Mouse (Mus musculus): Measurements from ENCODE around the gene Hoxb6.
A peak's percentile ranks its signal among the peaks of the same experiment; 100 is the strongest.

Hoxb6 gene

DNA sequence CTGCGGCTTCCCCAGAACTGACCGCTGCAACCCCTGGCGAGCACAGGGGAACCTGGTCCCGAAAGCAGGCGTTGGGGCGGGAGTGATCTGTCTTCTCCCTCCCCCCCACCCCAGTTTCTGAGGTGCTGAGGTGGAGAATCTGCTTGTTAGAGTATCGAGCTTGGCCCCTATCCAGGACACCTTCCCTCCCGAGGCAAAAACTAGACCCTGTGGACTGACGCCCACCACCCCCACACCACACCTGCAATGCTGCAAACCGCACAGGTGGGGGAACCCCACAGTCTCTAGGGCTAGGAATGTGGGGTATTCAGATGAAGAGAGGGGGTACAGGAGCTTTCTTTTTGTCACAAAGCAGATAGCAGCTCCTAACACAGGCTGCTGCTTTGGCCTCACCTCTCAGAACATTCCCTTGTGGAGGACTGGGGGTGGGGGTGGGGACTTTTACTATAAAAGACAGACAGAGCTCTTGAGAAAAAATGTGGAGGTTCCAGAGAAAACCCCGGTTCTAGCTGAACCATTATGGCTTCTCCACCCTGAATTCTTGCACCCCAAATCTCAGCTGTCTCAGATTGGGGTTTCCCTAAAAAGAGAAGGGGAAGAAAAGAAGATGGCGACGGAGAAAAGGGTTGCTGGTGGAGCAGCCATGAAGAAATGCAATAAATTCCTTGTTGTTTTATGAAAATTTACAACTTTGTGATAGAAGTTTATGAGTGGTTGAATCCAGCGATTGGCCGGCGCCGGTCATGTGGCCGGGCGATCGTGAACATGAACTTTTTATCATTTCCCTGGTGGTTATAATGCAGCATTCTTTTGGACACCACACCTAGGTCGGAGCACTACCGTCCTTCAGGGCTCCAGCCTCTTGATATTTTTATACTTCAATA is at the start of gene Hoxb6:
Gene Hoxb6 (plus strand): TSS at position 796 of the 884 bp plus-strand sequence.
- peak; percentile 82 to 84 for DNase-seq

DNA sequence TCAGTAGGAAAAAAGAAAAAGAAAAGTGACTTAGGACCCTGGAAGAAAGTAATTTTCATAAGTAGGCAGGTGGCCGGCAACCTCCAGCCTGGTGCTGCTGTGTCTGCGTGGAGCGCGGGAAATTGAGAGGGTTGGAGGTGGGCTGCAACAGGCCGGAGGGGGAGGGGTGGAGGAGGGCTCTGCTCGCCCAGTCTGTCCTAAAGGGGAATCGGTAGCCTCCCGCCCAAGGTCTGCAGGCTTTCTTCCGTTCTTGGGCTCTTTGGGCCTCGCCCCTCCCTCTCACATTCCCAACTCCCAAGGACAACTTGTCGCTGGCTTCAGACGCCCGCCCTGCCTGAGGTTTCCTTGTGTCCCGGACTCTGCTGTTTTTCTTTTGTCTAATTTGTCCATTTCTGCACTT is 41.4 kb upstream of the Hoxb6 start:
- peak; percentile 52 to 79 for DNase-seq

GRCm38 (mm10) chr11:96251480-96252031 is 40.7 kb upstream of the Hoxb6 start:
- peak; percentile 50 to 51 for DNase-seq

DNA sequence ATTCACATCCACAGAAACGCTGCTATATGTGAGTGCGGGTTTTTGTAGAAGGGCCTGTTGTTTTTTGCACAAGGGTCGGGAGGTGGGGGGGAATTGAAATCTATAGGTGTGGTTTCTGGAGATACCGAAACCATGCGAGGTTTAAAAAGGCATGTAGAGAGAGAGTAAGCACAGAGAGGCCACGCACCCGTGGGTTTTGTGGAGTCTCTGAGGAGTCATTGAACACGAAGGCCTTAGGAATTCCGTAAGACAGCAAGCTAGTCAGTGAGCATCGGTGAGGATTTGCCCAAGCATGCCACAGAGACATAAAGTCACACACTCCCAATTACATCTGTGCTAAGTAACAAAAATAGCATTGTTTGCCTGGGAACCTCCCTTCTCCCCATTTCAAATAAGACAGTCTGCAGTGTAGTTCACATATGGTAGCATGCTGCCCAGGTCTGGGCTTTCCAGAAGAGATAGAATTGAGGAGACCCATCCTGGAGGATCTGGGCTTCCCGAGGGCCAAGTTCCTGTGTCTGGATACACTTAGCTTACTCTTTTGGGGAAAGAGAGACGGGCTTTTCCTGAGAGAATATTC is 39.6 kb upstream of the Hoxb6 start:
- DNase-seq, result no peak

DNA sequence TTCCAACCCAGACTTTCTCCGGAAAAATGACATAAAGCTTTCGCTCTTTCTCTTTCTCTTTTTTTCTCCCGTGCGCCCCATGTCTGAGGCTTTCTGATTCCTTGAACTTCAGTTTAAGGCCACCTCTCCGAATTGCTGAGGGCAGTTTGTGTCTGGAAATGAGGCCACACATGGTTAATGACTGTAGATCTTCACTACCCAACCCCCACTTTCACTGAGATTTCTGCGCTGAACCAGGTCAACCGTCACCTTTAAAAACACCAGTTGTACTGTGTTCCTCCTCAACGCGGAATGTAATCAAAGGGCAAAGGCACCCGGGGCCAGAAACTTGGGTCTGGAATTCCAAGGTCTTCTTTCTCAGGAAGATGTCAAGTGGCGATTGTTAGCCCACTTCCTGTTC is 38.1 kb upstream of the Hoxb6 start:
- DNase-seq, result peak; percentile 67 to 91

DNA sequence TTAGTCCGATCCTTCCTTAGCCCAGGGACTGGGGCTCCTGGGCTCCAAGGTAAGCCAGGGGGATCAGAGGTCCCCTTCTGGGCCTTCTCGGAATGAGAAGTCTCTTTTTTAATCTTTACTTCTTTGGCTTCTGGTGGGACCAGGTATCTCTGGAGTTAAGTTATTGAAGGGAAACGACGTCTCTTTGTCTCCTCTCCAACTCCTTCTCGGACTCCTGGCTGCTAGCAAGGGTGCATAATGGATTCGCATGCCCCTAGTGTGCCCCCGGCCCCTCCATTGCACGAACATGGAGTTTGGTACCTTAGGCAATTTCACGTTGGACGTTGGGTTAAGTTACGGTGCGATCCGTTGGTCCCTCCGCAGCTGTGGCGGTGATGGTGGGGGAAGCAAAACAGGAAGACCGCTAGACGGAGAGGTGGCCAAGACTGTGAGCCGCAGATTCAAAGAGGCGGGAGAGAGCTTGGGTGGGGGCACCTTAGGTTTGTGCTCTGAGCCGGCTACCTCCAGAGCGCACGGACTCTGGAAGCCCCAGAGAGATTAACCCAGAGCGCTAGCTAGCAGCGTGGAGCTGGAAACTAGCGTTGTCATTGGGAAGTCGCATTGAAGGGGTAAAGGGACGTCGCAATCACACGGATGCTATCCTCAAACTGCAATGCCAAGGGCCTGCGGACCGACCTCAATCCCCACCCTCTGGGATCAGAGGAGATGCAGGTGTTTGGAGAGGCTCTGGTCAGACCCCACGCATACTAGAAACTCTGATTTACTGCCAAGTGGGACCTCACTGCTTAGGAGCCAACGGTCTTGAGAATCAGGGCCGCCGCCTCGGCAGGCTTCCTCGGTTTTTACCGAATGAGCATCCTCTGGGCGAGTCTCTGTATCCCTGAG is 36.9 kb upstream of the Hoxb6 start:
- peak; percentile 15 to 25 for DNase-seq

GRCm38 (mm10) chr11:96255996-96256445 is 36.3 kb upstream of the Hoxb6 start:
- DNase-seq, result peak; percentile 16 to 28

- no peak for DNase-seq
Observed at GRCm38 (mm10) chr11:96257141-96257540, 35.1 kb upstream of the Hoxb6 start.

- peak; percentile 71 to 87 for DNase-seq
Observed at GRCm38 (mm10) chr11:96259038-96259437, 33.2 kb upstream of the Hoxb6 start.

GRCm38 (mm10) chr11:96259511-96259910 is 32.8 kb upstream of the Hoxb6 start:
- DNase-seq, result no peak

- peak; percentile 32 to 61 for DNase-seq
Observed at GRCm38 (mm10) chr11:96260310-96260970, 31.8 kb upstream of the Hoxb6 start.

DNA sequence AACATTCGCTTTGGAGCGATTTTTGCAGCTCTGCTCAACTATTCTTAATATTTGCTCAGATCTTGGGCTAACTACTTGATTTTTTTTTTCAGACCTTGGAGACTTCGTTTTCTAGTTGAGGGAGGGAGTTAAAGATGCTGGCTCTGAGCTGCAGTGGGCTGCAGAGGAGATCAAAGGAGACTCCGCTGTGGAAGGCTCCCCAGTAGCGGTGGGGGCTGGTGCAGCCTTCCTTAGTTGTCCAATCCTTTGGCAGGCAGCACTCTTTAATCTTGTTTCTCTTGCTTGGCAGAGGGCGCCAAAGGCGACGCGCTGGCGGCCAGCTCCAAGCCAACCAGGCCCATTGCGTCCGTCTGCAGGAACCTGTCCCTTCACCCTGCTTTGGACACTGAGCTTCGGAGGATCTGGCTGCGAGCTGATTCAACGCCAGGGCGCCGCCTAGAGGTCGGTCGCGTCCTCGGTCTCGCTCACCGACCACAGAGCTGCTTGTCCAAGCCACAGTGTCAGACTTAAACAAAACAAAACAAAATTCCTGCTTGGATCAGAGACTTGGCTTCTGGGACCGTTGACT is 30.9 kb upstream of the Hoxb6 start:
- DNase-seq, result peak; percentile 89 to 94

GRCm38 (mm10) chr11:96262262-96262830 is 29.9 kb upstream of the Hoxb6 start:
- peak; percentile 15 to 31 for DNase-seq

DNA sequence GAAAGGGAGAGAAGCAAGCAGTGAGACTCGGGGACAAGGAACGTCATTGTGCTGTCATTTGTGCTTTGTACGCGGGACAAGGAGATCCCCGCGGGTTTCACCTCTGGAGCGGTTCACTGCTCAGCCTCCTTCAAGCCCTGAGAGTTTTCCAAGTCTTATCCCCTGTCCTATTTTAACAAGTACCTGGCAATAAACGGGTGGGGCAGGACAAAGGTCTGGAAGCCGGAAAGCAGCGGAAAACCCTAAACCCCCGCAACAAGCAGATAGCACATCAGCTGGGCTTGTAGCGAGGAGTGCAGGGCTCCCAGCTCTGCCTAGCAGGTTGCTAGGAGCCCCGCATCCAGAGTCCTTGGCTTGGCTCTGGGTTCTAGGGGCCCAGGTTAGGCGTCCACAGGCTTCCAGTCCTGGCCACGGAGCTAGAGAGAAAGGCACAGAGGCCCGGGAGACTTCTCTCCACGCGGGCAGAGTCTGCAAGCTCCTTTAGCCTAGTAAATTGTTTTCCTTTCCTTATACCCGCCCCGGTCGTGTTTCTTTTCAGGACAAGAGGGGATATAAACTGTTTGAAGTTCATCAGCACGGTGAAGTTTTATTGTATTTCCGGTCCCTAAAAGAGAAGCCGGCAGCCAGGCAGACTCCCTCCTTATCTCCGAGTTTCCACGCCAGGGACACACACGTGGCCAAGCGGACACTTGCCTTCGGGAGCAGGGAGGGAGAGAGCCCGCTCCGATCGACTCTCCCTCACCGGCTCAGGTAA is 28.5 kb upstream of the Hoxb6 start:
- DNase-seq, result peak; percentile 2 to 10

DNA sequence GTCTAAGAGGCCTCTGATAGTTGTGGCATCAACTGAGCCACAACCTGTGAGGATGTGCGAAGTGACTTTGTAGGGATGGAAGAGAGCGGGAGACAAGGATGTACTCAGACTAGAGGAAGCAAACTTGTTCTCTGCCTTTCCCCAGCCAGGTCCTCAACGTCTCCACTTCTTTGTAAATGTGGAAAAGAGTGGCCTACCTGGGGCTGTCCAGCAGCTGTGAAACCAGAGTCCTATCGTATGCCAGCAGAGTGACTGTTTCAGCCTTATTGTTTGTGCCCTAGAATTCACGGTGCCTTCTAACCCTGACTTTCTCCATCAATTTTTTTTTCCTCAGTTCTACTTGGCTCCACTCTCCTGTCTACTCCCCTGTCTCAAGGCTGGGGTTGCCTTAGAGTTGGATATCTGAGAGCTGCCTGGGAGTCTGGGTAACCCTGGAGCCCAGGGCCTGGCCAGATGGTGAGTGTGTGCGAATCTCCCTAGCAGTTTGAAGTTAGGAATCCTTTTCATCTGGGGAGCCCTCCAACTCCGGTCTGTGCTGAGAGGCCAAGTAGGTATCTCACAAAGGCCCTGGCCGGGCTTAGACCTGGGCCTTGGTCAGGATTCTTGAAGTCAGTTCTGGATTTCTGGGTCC is 27.8 kb upstream of the Hoxb6 start:
- no peak for DNase-seq

DNA sequence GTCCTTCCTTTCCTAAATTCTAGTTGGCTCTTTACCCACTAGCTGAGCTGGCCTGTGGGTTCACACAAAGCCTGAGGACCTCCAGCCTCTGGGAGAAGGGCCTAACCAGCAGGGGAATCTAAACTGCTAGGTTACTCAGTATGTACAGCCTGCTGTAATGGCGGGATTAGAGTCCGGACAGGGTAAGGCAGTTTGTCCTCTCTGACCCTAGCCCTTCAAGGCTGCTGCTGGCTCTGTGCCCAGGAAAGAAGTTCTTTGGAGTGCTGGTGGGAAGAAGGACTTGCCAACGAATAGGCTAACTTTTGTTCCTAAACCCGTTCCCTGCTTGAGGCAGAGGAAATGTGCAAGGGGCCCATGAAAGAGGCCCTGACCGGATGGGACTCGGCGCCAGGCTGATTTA is 26.3 kb upstream of the Hoxb6 start:
- DNase-seq, result peak; percentile 84 to 92

DNA sequence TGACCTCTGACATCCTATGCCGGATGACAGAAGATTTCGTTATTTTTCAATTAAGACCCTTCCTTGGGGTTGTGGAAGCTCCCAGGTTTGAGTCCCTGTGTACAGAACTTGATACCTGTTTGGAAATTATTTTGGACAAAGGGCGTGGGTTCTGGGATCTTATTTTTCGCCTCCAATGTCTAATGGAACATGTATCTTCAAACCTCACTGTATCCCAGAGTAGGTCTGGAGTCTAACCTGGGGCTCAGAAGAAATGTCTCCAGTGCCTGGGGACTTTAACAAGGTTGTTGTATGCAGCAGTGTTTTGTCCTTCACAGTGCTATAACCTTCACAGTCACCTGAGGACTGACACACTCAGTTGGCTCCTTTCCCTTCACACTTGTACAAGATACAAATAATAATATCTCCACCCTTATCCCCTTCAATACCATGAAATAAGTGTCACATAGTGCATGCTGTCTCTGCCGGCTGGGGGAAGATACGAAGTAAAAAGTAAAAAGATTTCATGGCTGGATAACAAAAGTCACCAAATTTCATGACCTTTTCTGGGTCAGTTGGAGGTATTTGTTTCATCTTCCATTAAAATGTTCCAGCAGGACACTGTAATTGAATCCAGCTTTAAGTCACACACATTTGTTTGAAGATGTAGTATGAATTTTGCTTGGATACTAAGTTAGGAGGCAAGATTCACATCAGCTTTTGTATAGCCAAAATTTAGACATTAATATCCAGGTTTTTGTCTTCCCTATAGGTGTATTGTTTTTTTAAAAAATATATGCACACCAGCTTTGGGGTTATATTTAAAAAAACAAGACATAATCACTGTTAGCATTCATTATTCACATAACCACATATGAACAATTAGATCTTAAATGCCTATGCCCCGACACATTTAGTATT is 25.0 kb upstream of the Hoxb6 start:
- DNase-seq, result no peak

DNA sequence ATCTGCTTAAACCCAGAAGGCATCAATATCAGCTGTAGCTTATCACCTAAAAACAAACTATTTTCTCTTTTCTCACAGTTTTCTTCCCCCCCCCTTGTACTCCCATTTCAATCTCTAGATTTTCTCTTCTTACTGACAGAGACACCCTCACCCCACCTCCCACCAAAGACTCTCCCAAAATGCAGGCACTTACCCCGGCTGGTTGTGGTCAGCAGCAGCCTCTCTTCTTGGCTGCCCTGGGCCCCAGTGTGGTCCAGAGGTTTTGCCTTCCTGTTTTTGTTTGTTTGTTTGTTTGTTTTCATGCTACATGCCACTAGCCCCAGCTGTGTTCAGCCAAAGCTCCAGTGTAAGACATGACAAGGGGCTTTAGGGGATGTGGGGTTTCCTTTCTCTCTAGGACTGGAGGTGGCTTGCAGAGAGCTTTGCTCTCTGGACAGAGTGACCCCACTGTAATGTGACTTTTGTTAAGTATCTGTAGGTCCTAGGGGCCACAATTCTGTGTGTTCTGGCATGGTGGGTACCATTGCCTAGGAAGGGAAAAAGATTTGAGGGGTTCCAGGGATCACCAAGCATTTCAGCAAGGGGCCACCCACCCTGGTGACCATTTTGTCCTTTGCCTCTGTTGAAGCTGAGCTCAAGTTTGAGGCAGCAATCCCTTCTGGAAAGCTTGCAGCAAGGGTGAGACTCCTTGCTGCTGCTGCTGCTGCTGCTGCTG is 24.1 kb upstream of the Hoxb6 start:
- no peak for DNase-seq
